Mouse (Mus musculus) testis, postnatal 10 days (tissue): Measurements from ENCODE around the gene Mas1.
"Not testable (repeated sequence)": the region's sequence is repeated elsewhere in the genome, so short reads cannot be mapped to it uniquely, and the experiment has no call there.

ENCODE experiments used
- DNase-seq: peaks from one replicate; pipeline ENCODE4 v3.0.0; 2021; ENCODE audit warnings: low spot score

Gene Mas1

GRCm38 (mm10) chr17:12868043-12868442 is at the start of gene Mas1:
Gene Mas1, minus strand, starts transcription at chr17:12868143.
- no peak for DNase-seq

- peak; percentile 73 for DNase-seq
These were observed 48.8 kb upstream of the Mas1 start for GRCm38 (mm10) chr17:12916588-12917380.

GRCm38 (mm10) chr17:12915881-12916583 is 48.1 kb upstream of the Mas1 start, which contains the start of gene Mrpl18:
Gene Mrpl18, minus strand, starts transcription at chr17:12916345.
- DNase-seq = peak; percentile 99

- DNase-seq = no peak
These were observed 47.5 kb upstream of the Mas1 start, which contains the start of gene Tcp1 for GRCm38 (mm10) chr17:12915488-12915880. Gene Tcp1, plus strand, starts transcription at chr17:12915701.

- DNase-seq = no peak
These were observed 42.4 kb upstream of the Mas1 start for GRCm38 (mm10) chr17:12910391-12910790.

GRCm38 (mm10) chr17:12909361-12910280 is 41.7 kb upstream of the Mas1 start, which contains the start of gene Pnldc1:
Gene Pnldc1, minus strand, starts transcription at chr17:12910230.
- peak; percentile 63 for DNase-seq

GRCm38 (mm10) chr17:12906436-12906835 is 38.5 kb upstream of the Mas1 start:
- DNase-seq = no peak

GRCm38 (mm10) chr17:12905810-12906209 is 37.9 kb upstream of the Mas1 start:
- no peak for DNase-seq

- DNase-seq = no peak
These were observed 36.4 kb upstream of the Mas1 start for GRCm38 (mm10) chr17:12904349-12904748.

GRCm38 (mm10) chr17:12903372-12904333 is 35.7 kb upstream of the Mas1 start:
- no peak for DNase-seq

- DNase-seq = no peak
These were observed 34.3 kb upstream of the Mas1 start for GRCm38 (mm10) chr17:12902291-12902690.

GRCm38 (mm10) chr17:12898607-12899006 is 30.7 kb upstream of the Mas1 start:
- DNase-seq = not testable (repeated sequence)

- DNase-seq = no peak
These were observed 29.7 kb upstream of the Mas1 start for GRCm38 (mm10) chr17:12897674-12898073.

GRCm38 (mm10) chr17:12892033-12892432 is 24.1 kb upstream of the Mas1 start:
- no peak for DNase-seq

GRCm38 (mm10) chr17:12891054-12891453 is 23.1 kb upstream of the Mas1 start:
- no peak for DNase-seq

GRCm38 (mm10) chr17:12887021-12887775 is 19.3 kb upstream of the Mas1 start:
- DNase-seq = no peak

GRCm38 (mm10) chr17:12886620-12887019 is 18.7 kb upstream of the Mas1 start:
- DNase-seq = no peak

- DNase-seq = no peak
These were observed 13.3 kb upstream of the Mas1 start for GRCm38 (mm10) chr17:12881216-12881615.

GRCm38 (mm10) chr17:12880178-12880577 is 12.2 kb upstream of the Mas1 start:
- peak; percentile 85 for DNase-seq

- DNase-seq = no peak
These were observed 7.8 kb upstream of the Mas1 start, which contains the start of gene Mrgprh for GRCm38 (mm10) chr17:12875734-12876133. Gene Mrgprh, plus strand, starts transcription at chr17:12876034.
